Mouse (Mus musculus): ENCODE results near the gene Frmpd4.
A peak's percentile ranks its signal among the peaks of the same experiment; 100 is the strongest.

Frmpd4 gene

DNA sequence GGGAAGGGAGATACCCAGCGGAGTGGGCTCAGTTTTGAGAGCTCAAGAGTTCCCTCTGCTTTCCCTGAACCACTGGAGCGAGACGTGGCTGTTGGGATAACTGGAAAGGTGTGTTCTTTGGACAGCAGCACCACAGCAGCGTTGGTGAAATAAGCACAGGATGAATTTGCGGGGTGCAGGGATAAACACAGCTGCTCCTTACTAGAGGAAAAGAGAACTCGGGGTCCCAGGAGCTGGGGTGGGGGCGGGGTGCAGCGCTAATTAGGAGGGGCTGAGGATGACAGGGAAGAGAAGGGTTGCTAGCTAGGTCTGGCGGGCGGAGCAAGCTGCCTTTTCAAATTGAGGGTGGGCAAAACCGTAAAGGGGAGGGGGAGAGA lies 453.5 kb downstream of the Frmpd4 start:
- DNase-seq = no peak

DNA sequence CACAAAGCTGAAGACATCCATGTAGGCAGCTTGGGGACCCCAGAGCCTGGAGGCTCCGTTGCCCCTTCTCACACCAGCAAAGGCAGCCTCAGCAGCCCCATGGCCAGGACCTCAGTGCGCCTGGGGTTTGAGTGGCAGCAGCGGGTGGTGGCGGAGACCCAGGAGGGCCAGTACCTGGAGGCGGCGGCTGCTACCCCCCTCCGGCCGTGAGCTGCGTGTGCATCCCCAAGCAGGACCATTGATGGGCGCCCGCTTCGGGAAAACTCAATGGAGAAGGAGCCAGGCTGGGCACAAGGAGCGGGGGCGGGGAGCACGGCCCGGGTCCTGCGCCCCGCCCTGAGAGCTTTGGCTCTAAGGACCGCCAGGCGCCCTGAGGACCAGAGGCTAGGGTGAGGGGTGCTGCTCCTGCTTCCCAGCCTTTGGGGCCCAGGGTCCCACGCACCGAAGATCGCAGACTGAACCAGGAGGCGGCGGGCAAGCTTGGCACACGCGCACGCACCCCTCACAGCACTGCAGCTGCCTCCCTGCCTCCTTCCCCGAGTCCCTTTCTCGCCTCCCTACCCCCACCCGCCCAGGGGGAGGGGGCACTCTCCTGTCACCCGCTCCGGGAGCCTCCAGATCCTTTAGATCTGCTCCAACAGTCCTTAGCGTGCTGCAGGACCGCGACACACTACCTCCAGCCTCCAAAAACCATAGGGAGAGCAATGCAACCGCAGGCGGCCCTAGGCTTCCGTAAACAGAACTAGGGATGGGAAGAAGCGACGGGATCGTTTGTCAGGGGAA lies 454.0 kb downstream of the Frmpd4 start:
- DNase-seq = no peak

- DNase-seq = no peak
Observed at GRCm38 (mm10) chrX:168041589-168041988, 535.4 kb downstream of the Frmpd4 start.

GRCm38 (mm10) chrX:168020574-168021145 lies 556.4 kb downstream of the Frmpd4 start:
- DNase-seq = no peak

- no peak for DNase-seq
Observed at GRCm38 (mm10) chrX:168017792-168018191, 559.2 kb downstream of the Frmpd4 start.

GRCm38 (mm10) chrX:167984835-167985234 lies 592.2 kb downstream of the Frmpd4 start:
- no peak for DNase-seq

DNA sequence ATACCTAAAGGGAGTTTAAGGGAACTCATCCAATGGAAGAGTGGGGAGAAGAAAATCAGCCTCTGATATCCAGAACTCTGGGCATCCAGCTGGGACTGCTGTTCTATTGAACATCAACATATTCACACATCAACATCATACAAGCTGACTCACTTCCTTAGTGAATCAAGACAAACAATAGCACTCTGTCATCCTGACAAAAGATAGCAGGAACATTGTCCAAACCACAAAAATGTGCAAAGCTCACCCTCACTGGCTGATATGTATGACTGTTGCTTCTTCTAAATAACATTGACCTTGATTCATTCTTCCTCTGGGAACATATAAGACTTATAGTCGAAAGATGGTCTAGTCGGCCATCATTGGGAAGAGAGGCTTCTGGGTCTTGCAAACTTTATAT lies 625.8 kb downstream of the Frmpd4 start:
- DNase-seq = no peak

GRCm38 (mm10) chrX:167909483-167909882 lies 667.5 kb downstream of the Frmpd4 start:
- no peak for DNase-seq

DNA sequence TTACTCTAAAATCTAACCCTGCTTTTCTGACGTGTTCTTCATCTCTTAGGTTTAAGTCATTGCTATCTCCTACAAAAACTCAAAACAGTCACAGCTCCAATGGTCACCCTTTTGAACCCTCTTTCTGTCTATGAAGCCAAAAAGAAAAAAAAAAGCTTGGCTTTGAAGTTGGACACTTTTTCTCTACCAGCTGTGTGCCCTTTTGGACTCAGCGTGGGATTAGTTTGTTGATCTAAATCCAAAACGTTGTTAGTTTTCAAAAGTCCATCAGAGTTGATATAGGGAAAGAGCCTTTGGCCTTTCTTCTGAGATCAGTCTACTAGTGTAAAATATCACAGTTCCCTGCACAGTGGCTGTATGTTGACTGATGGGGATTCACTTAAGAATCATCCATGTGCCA lies 676.0 kb downstream of the Frmpd4 start:
- no peak for DNase-seq

DNA sequence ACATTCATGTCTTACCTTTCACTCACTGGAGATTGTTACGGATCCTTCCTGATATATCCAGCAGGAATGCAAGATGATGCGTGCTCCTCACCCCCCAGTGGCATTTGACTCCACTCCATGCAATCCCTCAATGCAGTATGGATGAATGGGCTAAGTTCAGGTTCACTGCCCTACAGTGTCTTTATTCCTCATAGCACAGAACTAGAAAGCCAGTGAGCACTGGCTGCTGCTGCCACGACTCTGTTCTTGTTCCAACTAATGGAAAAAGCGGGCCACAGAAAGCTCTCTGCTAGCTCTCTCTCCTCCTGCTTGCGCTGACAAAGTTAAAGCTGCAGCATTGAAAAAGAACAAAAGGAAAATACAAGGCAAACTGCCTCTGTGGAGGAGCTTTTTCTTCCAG lies 722.2 kb downstream of the Frmpd4 start:
- DNase-seq = no peak

DNA sequence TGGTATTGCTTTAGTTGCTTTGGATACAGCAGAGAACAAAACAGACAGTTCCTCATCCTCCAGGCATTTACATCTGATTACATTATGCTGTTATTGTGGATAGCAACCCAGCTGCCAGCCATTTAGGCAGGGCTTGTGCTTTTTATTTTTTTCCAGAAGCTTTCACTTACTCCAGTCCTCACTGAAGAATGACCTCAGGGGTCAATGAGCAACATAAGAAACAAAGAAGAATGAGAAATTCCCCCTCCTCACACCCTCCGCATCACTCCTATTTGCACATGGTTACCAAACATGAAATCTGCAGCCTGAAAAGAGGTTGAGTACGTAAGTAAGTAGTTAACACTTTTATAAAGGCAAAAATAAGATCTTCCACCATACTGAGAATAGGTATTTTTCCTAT lies 744.5 kb downstream of the Frmpd4 start:
- no peak for DNase-seq

GRCm38 (mm10) chrX:167828456-167828855 lies 748.6 kb downstream of the Frmpd4 start:
- no peak for DNase-seq

GRCm38 (mm10) chrX:167817363-167817762 lies 759.7 kb downstream of the Frmpd4 start:
- DNase-seq = peak; percentile 23

- no peak for DNase-seq
Observed at GRCm38 (mm10) chrX:167810120-167810519, 766.9 kb downstream of the Frmpd4 start.

- no peak for DNase-seq
Observed at GRCm38 (mm10) chrX:167808572-167808971, 768.5 kb downstream of the Frmpd4 start.

- no peak for DNase-seq
Observed at GRCm38 (mm10) chrX:167788737-167789136, 788.3 kb downstream of the Frmpd4 start.

DNA sequence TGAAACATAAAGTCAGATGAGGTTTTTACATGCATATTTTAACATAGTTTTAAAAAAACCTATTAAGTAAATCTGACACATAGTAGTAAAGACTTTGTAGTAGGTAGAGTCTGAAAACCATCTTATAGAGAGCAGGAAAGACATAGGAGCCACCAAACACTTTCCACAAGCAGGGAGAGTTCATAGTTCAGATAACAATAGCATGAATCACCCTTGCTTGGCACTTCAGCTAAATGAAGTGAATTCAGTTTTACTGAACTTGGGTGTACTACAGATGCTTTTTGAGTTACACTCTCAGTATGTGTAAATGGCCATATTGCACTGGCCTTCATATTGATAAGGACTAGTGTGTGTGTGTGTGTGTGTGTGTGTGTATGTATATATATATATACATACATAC lies 793.5 kb downstream of the Frmpd4 start:
- no peak for DNase-seq

DNA sequence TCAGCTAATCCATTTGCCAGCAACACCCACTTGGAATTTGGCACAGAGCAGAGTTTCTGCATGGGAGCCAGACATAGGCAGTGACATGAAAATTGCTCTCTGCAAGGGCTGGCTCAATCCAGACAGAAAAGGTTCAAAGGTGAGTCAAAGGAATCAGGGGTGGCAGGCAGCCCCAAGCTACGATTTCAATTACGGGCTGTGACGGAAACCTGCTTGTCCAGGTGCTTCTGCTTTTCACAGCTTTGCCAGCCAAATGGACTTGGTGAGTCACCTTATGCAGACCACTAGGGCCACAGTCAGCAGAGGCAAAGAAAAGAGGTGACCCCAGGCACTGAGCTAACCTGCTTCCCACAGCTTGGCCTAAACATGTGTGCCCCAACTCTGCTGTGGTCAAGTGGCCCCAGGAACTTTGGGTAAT lies 857.5 kb downstream of the Frmpd4 start:
- no peak for DNase-seq

GRCm38 (mm10) chrX:167719092-167719491 lies 857.9 kb downstream of the Frmpd4 start:
- peak; percentile 1 for DNase-seq

DNA sequence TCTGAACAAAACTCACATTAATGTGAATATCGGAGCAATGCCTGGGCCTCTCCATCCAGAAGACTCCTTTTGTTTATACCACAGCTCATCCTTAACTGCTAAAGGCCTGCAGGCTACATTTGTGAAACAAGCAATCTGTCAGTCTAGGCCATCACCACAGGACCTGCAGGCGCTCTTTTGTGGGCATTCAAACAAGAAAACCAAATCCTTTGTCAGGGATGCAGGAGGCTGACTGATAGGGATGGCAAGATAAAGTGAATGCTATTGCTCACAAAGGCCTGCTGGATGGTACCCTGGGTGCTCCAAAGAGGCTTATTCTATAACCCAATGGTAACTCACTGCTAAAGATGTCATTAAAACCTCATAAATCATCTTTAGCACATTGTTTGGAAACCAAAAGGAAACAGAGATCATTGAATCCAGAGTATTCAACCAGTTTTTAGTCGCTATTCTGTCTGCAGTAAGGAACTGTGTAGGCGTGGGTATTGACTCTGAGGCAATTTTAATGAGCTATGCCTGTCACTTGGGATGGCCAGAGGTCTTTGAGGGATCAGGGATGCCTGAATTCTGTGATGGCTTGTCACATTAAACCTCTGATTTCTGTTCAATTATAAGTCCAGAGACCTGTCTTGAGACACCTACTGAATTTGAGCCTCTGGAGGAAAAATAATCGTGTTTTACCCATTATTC lies 922.1 kb downstream of the Frmpd4 start:
- DNase-seq = no peak

GRCm38 (mm10) chrX:167654249-167654648 lies 922.8 kb downstream of the Frmpd4 start:
- no peak for DNase-seq

- no peak for DNase-seq
Observed at GRCm38 (mm10) chrX:167597639-167598217, 979.3 kb downstream of the Frmpd4 start.

- DNase-seq = no peak
Observed at GRCm38 (mm10) chrX:167552827-167553226, 1024.2 kb downstream of the Frmpd4 start.

DNA sequence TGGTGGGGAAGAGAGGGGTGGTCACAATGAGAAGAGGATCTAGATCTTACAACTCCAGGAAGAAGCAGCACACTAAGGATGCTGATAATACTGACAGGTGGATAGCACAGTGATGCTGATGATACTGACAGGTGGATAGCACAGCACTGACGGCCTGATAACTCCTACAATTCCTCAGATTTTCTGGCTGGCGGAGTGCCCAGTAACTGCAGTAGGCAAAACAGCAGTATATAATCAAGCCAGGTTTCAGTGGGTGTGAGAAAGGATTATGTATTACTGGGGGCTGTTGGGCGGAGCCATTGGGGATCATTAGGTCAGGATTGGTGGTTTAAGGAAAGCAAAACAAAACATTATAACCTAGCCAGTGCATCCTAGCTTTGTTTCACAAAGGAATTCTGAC lies 1053.9 kb downstream of the Frmpd4 start:
- no peak for DNase-seq

Data from lung, postnatal 36 days (tissue).